Mouse (Mus musculus) right cerebral cortex, postnatal 36 days (tissue): ENCODE measurements around the gene Abhd16a.
"Not testable (repeated sequence)": the region's sequence is repeated elsewhere in the genome, so short reads cannot be mapped to it uniquely, and the experiment has no call there.

Experiments
- DNase-seq, 2 experiments: peaks; one replicate each; pipeline ENCODE4 v3.0.0; 2022; ENCODE audit warnings: low spot score in 2 of 2, mixed read lengths in 1 of 2

Abhd16a gene

GRCm38 (mm10) chr17:35115046-35116019 lies 26.3 kb downstream of the Abhd16a start, which contains the start of gene Ly6g5b:
Ly6g5b (minus strand) TSS chr17:35115428.
- DNase-seq, result no peak

- DNase-seq, result peak in 1 of 2 experiments; percentile 36
Observed at GRCm38 (mm10) chr17:35120745-35121142, 31.7 kb downstream of the Abhd16a start.

- DNase-seq, result peak; percentile 97 to 99
Observed at GRCm38 (mm10) chr17:35121143-35121799, 32.2 kb downstream of the Abhd16a start, which contains the start of gene Gpank1. Gpank1 (plus strand) TSS chr17:35121455.

- peak; percentile 60 to 79 for DNase-seq
Observed at GRCm38 (mm10) chr17:35121871-35122303, 32.8 kb downstream of the Abhd16a start, which contains the start of gene Csnk2b. Csnk2b (minus strand) TSS chr17:35122053.

DNA sequence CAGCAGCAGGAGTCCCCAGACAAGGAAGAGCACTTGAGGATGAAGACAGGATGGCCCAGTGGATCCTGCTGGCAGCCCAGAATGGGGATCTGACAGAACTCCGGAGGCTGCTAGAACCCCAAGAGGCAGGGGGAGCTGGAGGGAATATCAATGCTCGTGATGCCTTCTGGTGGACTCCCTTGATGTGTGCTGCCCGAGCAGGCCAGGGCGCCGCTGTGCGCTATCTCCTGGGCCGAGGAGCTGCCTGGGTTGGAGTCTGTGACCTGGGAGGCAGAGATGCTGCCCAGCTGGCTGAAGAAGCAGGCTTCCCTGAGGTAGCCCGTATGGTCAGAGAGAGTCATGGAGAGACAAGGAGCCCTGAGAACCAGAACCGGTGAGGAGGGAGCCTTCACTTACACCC lies 34.2 kb downstream of the Abhd16a start:
- not testable (repeated sequence) for DNase-seq

GRCm38 (mm10) chr17:35124261-35124896 lies 35.3 kb downstream of the Abhd16a start:
- not testable (repeated sequence) for DNase-seq

- DNase-seq, result no peak
Observed at GRCm38 (mm10) chr17:35125081-35125480, 36.0 kb downstream of the Abhd16a start.

DNA sequence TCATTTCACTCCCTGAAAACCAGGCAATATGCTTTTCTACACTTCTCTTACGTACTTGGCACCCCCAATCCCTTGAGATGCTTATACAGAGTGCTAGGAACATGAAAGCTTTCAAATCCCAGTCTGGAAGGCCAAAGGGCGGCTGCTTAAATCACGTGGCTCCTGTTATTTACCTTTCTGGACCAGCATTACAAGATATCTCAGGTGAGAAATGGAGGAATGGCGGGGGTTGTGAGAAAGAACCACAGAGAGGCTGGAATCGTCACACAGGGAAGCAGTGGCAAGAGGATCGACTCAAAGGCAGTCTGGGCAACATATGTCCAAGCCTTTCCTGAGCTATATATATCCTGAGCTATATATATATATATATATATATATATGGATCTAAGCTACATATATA lies 36.5 kb downstream of the Abhd16a start:
- DNase-seq, result no peak

- peak; percentile 61 to 67 for DNase-seq
Observed at GRCm38 (mm10) chr17:35126206-35126611, 37.1 kb downstream of the Abhd16a start, which contains the start of gene D17H6S53E. D17H6S53E (plus strand) TSS chr17:35126373.

GRCm38 (mm10) chr17:35127017-35127416 lies 38.0 kb downstream of the Abhd16a start:
- DNase-seq, result no peak

GRCm38 (mm10) chr17:35128996-35129395 lies 39.9 kb downstream of the Abhd16a start:
- no peak for DNase-seq

GRCm38 (mm10) chr17:35131038-35131437 lies 42.0 kb downstream of the Abhd16a start:
- no peak for DNase-seq

DNA sequence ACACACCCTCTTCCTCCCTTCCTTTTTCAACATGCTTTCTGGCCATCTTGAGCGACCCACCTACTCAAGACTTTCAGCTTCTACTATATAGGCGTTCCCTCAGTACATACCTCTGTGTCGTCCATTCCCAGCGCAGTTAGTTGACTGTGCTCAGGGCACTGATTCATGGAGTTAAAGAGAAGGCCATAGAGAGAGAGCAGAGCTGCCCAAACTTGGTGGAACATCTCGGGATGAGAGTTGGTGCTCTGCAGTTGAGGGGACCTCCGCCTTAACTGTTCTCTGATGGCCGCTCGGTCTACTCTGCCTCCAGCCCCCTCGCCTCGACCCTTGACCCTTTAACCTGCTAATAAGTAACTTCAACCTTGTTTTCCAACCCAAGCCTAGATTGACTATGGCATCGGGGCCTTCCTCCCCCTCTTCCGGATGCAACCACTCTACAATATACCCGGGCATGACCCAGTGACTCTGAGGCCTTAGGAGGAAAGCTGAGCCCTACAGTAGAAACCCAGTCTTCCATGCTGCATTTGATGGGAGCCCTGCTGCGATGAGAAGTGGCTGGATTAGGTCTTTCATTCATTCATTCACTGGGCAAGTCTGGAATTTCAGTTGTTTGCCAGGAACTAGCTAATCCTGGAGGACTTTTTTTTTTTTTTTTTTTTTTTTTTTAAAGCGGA lies 42.6 kb downstream of the Abhd16a start, which contains the start of gene Apom:
Apom (minus strand) TSS at position 551 of the 674 bp plus-strand sequence.
- DNase-seq, result no peak

DNA sequence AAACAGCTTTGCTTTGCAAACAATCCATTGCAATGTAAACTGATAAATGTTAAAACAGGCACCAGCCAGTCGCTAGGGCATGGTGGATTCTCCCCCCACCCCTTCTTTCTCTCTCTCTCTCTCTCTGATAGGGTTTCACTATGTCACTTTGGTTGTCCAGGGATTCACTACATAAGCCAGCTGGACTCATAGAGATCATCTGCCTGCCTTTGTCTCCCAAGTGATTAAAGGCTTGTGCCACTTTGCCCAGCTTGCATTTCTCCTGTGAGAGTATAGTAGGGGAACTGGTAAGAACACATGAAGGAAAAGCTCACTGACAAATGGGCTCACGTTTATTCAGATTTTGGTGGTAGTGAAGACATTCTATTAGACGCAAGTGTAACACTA lies 43.1 kb downstream of the Abhd16a start:
- no peak for DNase-seq

- DNase-seq, result no peak
Observed at GRCm38 (mm10) chr17:35133517-35133916, 44.5 kb downstream of the Abhd16a start.

DNA sequence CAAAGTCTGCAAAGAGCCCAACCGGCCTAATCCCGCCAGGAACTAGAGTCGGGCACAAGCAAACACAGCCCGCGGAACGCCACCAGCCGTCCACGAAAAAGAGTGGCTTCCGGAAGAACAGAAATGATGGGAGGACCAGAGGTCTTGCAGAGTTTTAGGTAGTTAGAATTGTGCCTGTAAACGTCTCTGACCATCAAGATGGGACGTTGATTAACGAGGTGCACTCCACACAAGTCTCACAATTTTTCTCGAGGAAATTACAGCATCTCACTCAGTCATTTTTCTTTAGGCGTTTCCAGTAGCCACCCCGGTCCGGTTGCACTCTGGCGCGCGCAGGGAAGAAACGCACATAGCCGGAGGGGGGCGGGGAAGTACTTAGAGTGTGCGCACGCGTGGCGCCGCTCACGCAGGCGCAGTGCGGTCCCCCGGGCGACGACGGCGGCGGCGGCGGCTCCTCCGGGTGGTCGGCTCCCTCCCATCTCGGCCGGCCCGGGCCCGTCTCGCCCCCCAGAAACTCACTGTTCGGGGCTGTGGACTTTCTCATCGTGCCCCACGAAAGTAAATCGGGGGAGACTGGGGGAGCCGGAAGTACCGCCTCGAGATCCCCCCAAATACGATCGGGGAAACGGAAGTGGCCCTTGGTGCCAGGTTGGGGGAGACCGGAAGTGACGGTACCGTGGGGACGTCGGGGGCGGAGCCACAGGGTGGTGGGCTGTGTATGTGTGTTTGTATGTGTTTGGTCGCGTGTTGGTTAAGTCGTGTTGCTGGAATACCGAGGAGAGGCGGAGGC lies 45.9 kb downstream of the Abhd16a start, which contains the start of gene Bag6:
Bag6 (plus strand) TSS at position 378 of the 790 bp plus-strand sequence.
- peak; percentile 87 to 89 for DNase-seq

DNA sequence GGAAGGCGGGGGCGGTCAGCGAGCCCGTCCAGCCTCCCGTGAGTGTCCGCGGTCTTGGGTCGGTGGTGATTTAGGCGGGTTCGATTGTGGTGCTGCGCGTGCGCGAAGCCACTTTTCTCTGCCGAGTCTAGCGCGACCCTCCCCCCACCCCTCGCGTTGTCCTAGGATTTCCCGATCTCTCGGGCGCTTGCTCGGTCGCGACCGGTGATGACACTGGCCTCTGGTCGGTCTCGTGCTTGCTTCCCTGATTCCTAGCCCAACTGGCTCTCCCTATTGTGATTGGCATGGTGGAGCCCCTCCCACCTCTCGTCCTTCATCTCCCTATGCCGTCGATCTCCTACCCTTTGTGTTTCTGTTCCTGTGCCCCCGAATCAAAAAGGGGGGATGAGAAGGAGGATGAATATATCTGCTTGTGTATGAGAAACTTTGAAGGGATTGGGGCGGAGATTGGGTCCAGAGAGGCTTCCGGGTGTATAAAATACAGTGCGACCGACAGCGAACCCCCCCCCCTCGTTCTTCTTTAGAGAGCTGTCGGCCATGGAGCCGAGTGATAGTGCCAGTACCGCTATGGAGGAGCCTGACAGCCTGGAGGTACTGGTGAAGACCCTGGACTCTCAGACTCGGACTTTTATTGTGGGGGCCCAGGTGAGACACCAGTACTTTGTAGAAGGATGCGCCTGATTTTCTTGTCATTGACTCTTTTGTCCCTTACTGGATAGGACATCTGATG lies 46.7 kb downstream of the Abhd16a start:
- DNase-seq, result no peak

- no peak for DNase-seq
Observed at GRCm38 (mm10) chr17:35139269-35139668, 50.2 kb downstream of the Abhd16a start.

- DNase-seq, result no peak
Observed at GRCm38 (mm10) chr17:35140490-35140996, 51.5 kb downstream of the Abhd16a start.
